Mouse (Mus musculus): ENCODE results near the gene Cmpk2. TPM values are rescaled to one million over a fixed set of nuclear protein-coding genes. Genes with fewer than 3 reads are reported as not detected.
"Not testable (repeated sequence)": the region's sequence is repeated elsewhere in the genome, so short reads cannot be mapped to it uniquely, and the experiment has no call there.

Gene Cmpk2
- polyA plus RNA-seq, 1 experiment from 2014 or later = 11.7 TPM

- WGBS = 87% methylated on average over 3 of the region's 3 CpGs
Observed at GRCm38 (mm10) chr12:26472770-26473481, 3.9 kb downstream of the Cmpk2 start.

GRCm38 (mm10) chr12:26473746-26474145 lies 4.7 kb downstream of the Cmpk2 start:
- Histone ChIP-seq H3K36me3 (ENCODE audit: control insufficient read depth, insufficient read depth, low read length) (no peaks in the 10 kb centered on the region), H3K9ac (ENCODE audit: low read length) (no peak overlapping the region), H3K27me3 (replicated peaks; ENCODE audit: control insufficient read depth, insufficient read depth, low read length) (no peaks in the 10 kb centered on the region), H3K9me3 (replicated peaks; ENCODE audit: control insufficient read depth, low read length) (no peaks in the 10 kb centered on the region), H3K4me2 (ENCODE audit: low read length) (no peak overlapping the region), H3K27ac (ENCODE audit: low read depth, low read length) (no peak overlapping the region), H3K4me1 (ENCODE audit: control insufficient read depth, insufficient read depth, low read length) (0 out of 2 replicates have a peak, but pooled peaks cover 3% of the 10 kb centered on the region), H3K4me3 (ENCODE audit: low read depth, low read length) (no peak overlapping the region)
- DNase-seq (ENCODE audit: low spot score) = no peak
- 85% methylated on average over 6 of the region's 6 CpGs for WGBS
- no peak for ATAC-seq

More at GRCm38 (mm10) chr12:26472770-26473481, 3.9 kb downstream of the Cmpk2 start:
- H3K4me1 ChIP-seq (ENCODE audit: control insufficient read depth, insufficient read depth, low read length) = 0 out of 2 replicates have a peak, but pooled peaks cover 3% of the 10 kb centered on the region
- H3K4me2 ChIP-seq (ENCODE audit: low read length) = no peak overlapping the region
- no peaks in the 10 kb centered on the region for H3K9me3 ChIP-seq (replicated peaks; ENCODE audit: control insufficient read depth, low read length)
- no peaks in the 10 kb centered on the region for H3K36me3 ChIP-seq (ENCODE audit: control insufficient read depth, insufficient read depth, low read length)
- no peaks in the 10 kb centered on the region for H3K27me3 ChIP-seq (replicated peaks; ENCODE audit: control insufficient read depth, insufficient read depth, low read length)
- DNase-seq (ENCODE audit: low spot score) = no peak
- H3K27ac ChIP-seq (ENCODE audit: low read depth, low read length) = no peak overlapping the region
- no peak overlapping the region for H3K4me3 ChIP-seq (ENCODE audit: low read depth, low read length)
- H3K9ac ChIP-seq (ENCODE audit: low read length) = no peak overlapping the region
- ATAC-seq = no peak

- 93% methylated on average over 5 of the region's 5 CpGs for WGBS
- no peak for DNase-seq (ENCODE audit: low spot score)
Observed at GRCm38 (mm10) chr12:26477198-26477597, 8.2 kb downstream of the Cmpk2 start.

GRCm38 (mm10) chr12:26478196-26479004 lies 9.4 kb downstream of the Cmpk2 start:
- H3K9me3 ChIP-seq (replicated peaks; ENCODE audit: control insufficient read depth, low read length) = no peaks in the 10 kb centered on the region
- H3K4me2 ChIP-seq (ENCODE audit: low read length) = no peak overlapping the region
- no peak for ATAC-seq
- H3K27me3 ChIP-seq (replicated peaks; ENCODE audit: control insufficient read depth, insufficient read depth, low read length) = no peaks in the 10 kb centered on the region
- H3K9ac ChIP-seq (ENCODE audit: low read length) = no peak overlapping the region
- DNase-seq (ENCODE audit: low spot score) = no peak
- no peak overlapping the region for H3K4me3 ChIP-seq (ENCODE audit: low read depth, low read length)
- no peak overlapping the region for H3K27ac ChIP-seq (ENCODE audit: low read depth, low read length)
- no peaks in the 10 kb centered on the region for H3K36me3 ChIP-seq (ENCODE audit: control insufficient read depth, insufficient read depth, low read length)
- no peaks in the 10 kb centered on the region for H3K4me1 ChIP-seq (ENCODE audit: control insufficient read depth, insufficient read depth, low read length)
- WGBS = 65% methylated on average over 18 of the region's 18 CpGs

More at GRCm38 (mm10) chr12:26477198-26477597, 8.2 kb downstream of the Cmpk2 start:
- Histone ChIP-seq H3K36me3 (ENCODE audit: control insufficient read depth, insufficient read depth, low read length) (no peaks in the 10 kb centered on the region), H3K9ac (ENCODE audit: low read length) (no peak overlapping the region), H3K9me3 (replicated peaks; ENCODE audit: control insufficient read depth, low read length) (no peaks in the 10 kb centered on the region), H3K27me3 (replicated peaks; ENCODE audit: control insufficient read depth, insufficient read depth, low read length) (no peaks in the 10 kb centered on the region), H3K4me1 (ENCODE audit: control insufficient read depth, insufficient read depth, low read length) (no peaks in the 10 kb centered on the region), H3K27ac (ENCODE audit: low read depth, low read length) (no peak overlapping the region), H3K4me3 (ENCODE audit: low read depth, low read length) (no peak overlapping the region), H3K4me2 (ENCODE audit: low read length) (no peak overlapping the region)
- no peak for ATAC-seq

- not testable (repeated sequence) for DNase-seq (ENCODE audit: low spot score); H3K4me3 ChIP-seq (ENCODE audit: low read depth, low read length); H3K4me1 ChIP-seq (ENCODE audit: control insufficient read depth, insufficient read depth, low read length); H3K27me3 ChIP-seq (replicated peaks; ENCODE audit: control insufficient read depth, insufficient read depth, low read length); H3K4me2 ChIP-seq (ENCODE audit: low read length); H3K9ac ChIP-seq (ENCODE audit: low read length); ATAC-seq; H3K27ac ChIP-seq (ENCODE audit: low read depth, low read length); H3K36me3 ChIP-seq (ENCODE audit: control insufficient read depth, insufficient read depth, low read length); H3K9me3 ChIP-seq (replicated peaks; ENCODE audit: control insufficient read depth, low read length)
- WGBS = 93% methylated on average over 12 of the region's 12 CpGs
Observed at GRCm38 (mm10) chr12:26485738-26486580, 17.0 kb downstream of the Cmpk2 start.

- no peak overlapping the region for H3K27ac ChIP-seq (ENCODE audit: low read depth, low read length)
- no peaks in the 10 kb centered on the region for H3K27me3 ChIP-seq (replicated peaks; ENCODE audit: control insufficient read depth, insufficient read depth, low read length)
- H3K9me3 ChIP-seq (replicated peaks; ENCODE audit: control insufficient read depth, low read length) = no peaks in the 10 kb centered on the region
- H3K36me3 ChIP-seq (ENCODE audit: control insufficient read depth, insufficient read depth, low read length) = no peaks in the 10 kb centered on the region
- DNase-seq (ENCODE audit: low spot score) (peak; percentile 88), ATAC-seq (peak; percentile 90)
- WGBS = 30% methylated on average over 14 of the region's 14 CpGs
- peak overlapping the region; percentile 16; the same call in 1 of the 2 replicates for H3K4me2 ChIP-seq (ENCODE audit: low read length)
- peaks cover 9% of the 10 kb centered on the region for H3K4me1 ChIP-seq (ENCODE audit: control insufficient read depth, insufficient read depth, low read length)
- no peak overlapping the region for H3K9ac ChIP-seq (ENCODE audit: low read length)
- H3K4me3 ChIP-seq (ENCODE audit: low read depth, low read length) = no peak overlapping the region
Observed at GRCm38 (mm10) chr12:26487874-26488616, 19.0 kb downstream of the Cmpk2 start.

GRCm38 (mm10) chr12:26488617-26489274 lies 19.7 kb downstream of the Cmpk2 start:
- ATAC-seq (peak; percentile 58), DNase-seq (ENCODE audit: low spot score) (no peak)
- Histone ChIP-seq H3K9me3 (replicated peaks; ENCODE audit: control insufficient read depth, low read length) (no peaks in the 10 kb centered on the region), H3K27ac (ENCODE audit: low read depth, low read length) (no peak overlapping the region), H3K36me3 (ENCODE audit: control insufficient read depth, insufficient read depth, low read length) (no peaks in the 10 kb centered on the region), H3K27me3 (replicated peaks; ENCODE audit: control insufficient read depth, insufficient read depth, low read length) (no peaks in the 10 kb centered on the region), H3K4me3 (ENCODE audit: low read depth, low read length) (no peak overlapping the region), H3K4me2 (ENCODE audit: low read length) (peak overlapping the region; percentile 3; the same call in 1 of the 2 replicates), H3K4me1 (ENCODE audit: control insufficient read depth, insufficient read depth, low read length) (peaks cover 9% of the 10 kb centered on the region), H3K9ac (ENCODE audit: low read length) (no peak overlapping the region)
- WGBS = 26% methylated on average over 5 of the region's 5 CpGs

- DNase-seq (ENCODE audit: low spot score) (no peak), ATAC-seq (no peak)
- Histone ChIP-seq H3K27ac (ENCODE audit: low read depth, low read length) (no peak overlapping the region), H3K4me2 (ENCODE audit: low read length) (no peak overlapping the region), H3K4me3 (ENCODE audit: low read depth, low read length) (no peak overlapping the region), H3K9me3 (replicated peaks; ENCODE audit: control insufficient read depth, low read length) (no peaks in the 10 kb centered on the region), H3K9ac (ENCODE audit: low read length) (no peak overlapping the region), H3K27me3 (replicated peaks; ENCODE audit: control insufficient read depth, insufficient read depth, low read length) (no peaks in the 10 kb centered on the region), H3K4me1 (ENCODE audit: control insufficient read depth, insufficient read depth, low read length) (peaks cover 9% of the 10 kb centered on the region), H3K36me3 (ENCODE audit: control insufficient read depth, insufficient read depth, low read length) (no peaks in the 10 kb centered on the region)
- WGBS = 90% methylated on average over 1 of the region's 1 CpGs
Observed at GRCm38 (mm10) chr12:26489942-26490341, 20.9 kb downstream of the Cmpk2 start.
